Mouse (Mus musculus): Measurements from ENCODE around the gene Pigm. TPM values are rescaled to one million over a fixed set of nuclear protein-coding genes. Genes with fewer than 3 reads are reported as not detected.

The Pigm gene
- polyA plus RNA-seq, 1 experiment = 7.2 TPM

DNA sequence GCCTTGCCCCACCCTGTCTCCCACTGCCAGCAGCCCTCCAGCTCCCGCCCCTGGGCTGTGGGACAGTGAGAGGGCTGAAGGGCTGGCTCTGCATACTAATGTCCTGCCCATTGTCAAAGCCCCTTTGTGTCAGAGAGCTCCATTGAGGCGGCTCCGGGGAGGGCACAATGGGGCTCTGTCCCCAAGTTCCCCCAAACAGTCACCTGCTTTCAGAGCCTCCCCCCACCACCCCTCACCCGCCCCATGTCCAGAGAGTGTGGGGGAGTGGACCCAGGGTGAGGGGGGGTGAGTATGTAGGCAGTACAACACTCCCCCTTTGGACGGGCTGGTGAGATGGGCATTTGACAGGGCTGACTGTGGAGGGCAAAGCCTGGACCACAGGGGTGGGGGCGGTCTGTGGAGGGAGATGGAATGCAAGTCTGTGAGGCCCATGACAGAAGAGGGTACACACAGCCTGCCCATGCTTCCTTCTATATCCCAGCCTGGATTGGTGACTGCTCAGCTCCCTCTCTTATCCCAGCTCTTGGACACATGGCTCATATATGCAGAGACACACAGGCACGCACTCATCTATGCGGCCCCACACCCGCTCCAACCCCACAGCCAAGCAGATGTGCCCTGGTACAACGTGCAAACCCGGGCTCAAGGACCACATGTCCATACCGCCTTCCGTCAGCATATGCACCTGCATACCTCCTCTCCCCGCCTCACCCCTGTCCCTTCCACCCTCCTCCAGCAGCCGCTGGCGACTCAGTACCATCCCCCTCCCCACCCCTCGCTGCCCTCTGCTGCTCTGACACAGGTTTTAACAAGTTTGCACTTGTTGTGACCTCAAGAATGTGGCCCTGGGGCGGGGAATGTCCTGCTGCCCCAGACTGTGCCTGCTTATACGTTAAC lies 26.2 kb upstream of the Pigm start:
- DNase-seq (ENCODE audit: extremely low spot score in 1 of 2, low spot score in 1 of 2) = peak; percentile 67 to 74

- no peak for DNase-seq (ENCODE audit: extremely low spot score in 1 of 2, low spot score in 1 of 2)
Observed at GRCm38 (mm10) chr1:172352001-172352400, 24.3 kb upstream of the Pigm start.

GRCm38 (mm10) chr1:172352453-172352852 lies 23.9 kb upstream of the Pigm start:
- DNase-seq (ENCODE audit: extremely low spot score in 1 of 2, low spot score in 1 of 2) = no peak

- DNase-seq (ENCODE audit: extremely low spot score in 1 of 2, low spot score in 1 of 2) = no peak
Observed at GRCm38 (mm10) chr1:172355336-172355735, 21.0 kb upstream of the Pigm start.

GRCm38 (mm10) chr1:172357550-172357949 lies 18.8 kb upstream of the Pigm start:
- DNase-seq (ENCODE audit: extremely low spot score in 1 of 2, low spot score in 1 of 2) = peak in 1 of 2 experiments; percentile 79

- no peak for DNase-seq (ENCODE audit: extremely low spot score in 1 of 2, low spot score in 1 of 2)
Observed at GRCm38 (mm10) chr1:172358341-172358740, 18.0 kb upstream of the Pigm start.

GRCm38 (mm10) chr1:172364684-172365083 lies 11.7 kb upstream of the Pigm start:
- DNase-seq (ENCODE audit: extremely low spot score in 1 of 2, low spot score in 1 of 2) = peak in 1 of 2 experiments; percentile 84

GRCm38 (mm10) chr1:172368768-172369418 lies 7.5 kb upstream of the Pigm start:
- peak in 1 of 2 experiments; percentile 34 for DNase-seq (ENCODE audit: extremely low spot score in 1 of 2, low spot score in 1 of 2)

- DNase-seq (ENCODE audit: extremely low spot score in 1 of 2, low spot score in 1 of 2) = no peak
Observed at GRCm38 (mm10) chr1:172376758-172377458, 562 bp downstream of the Pigm start.

DNA sequence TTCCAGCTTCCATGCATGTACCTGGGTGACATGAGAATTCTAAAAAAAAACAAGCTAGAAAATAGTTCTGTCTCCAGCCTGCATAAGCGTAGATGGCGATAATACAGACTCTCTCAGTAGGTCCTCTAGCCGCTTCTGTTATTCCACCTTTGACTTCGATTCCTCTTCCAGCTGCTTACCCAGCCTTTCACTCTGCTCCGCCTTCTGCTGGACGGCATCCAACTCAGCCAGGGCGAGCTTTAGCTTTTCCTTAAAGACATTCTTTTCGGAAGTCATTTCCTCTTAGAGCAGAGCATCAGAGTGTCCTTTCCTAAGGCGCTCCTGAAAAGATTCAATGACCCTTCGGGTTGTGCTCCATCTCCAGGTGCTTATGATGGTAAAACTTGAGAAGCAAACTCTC lies 3.7 kb downstream of the Pigm start:
- no peak for DNase-seq (ENCODE audit: extremely low spot score in 1 of 2, low spot score in 1 of 2)

DNA sequence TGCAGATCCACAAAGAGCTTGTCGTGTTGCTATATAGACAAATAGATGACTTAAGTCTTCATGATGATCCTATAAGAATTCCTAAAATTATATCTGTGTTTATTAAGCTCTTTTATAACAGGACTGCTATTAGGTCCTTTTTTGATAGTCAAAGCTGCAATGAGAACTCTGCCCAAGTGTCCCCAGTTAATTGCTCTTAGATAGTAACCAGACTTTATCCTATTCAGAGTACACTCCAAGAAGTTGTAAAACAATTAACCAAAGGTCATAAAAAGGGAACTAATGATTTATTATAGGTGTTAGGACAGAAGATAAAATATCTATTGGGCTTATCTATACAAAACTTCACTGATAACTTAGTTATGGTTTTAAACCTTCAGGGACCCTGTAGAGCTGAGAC lies 5.7 kb downstream of the Pigm start:
- DNase-seq (ENCODE audit: extremely low spot score in 1 of 2, low spot score in 1 of 2) = no peak

GRCm38 (mm10) chr1:172387246-172387645 lies 10.9 kb downstream of the Pigm start:
- DNase-seq (ENCODE audit: extremely low spot score in 1 of 2, low spot score in 1 of 2) = no peak

DNA sequence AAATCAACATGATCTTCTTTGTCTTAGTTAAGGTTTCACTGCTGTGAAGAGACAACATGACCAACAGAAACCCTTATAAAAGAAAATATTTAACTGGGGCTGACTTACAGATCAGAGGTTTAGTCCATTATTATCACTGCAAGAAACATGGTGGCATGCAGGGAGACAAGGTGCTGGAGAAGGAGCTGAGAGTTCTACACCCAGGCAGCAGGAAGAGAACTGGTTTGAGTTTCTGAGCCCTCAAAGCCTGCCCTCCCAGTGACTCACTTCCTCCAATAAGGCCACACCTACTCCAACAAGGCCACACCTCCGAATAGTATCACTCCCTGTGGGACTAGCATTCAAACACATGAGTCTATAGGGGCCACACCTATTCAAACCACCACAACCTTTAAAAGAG lies 14.4 kb downstream of the Pigm start:
- DNase-seq (ENCODE audit: extremely low spot score in 1 of 2, low spot score in 1 of 2) = no peak

GRCm38 (mm10) chr1:172391807-172392581 lies 15.6 kb downstream of the Pigm start:
- DNase-seq (ENCODE audit: extremely low spot score in 1 of 2, low spot score in 1 of 2) = no peak

- DNase-seq (ENCODE audit: extremely low spot score in 1 of 2, low spot score in 1 of 2) = no peak
Observed at GRCm38 (mm10) chr1:172392643-172393170, 16.4 kb downstream of the Pigm start.

DNA sequence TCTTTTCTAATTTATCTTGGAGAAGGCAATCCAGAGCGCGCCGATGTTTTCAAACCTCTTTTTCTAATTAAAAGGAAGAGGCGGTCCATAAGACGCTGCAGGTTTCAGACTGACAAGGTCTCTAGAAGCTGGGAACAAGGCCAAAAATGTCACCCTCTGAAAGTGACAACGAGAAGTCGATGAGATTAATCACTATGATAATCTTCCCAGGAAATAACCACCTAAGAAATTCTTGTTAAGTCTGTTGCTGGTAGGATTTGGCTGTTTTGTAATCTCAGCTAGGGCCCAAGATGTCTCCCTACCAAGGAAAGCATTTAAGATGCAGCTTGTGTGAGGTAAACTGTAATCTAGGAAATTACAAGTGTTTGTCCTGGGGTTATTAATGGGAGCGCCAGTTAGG lies 17.4 kb downstream of the Pigm start:
- no peak for DNase-seq (ENCODE audit: extremely low spot score in 1 of 2, low spot score in 1 of 2)

GRCm38 (mm10) chr1:172396996-172397752 lies 20.8 kb downstream of the Pigm start:
- no peak for DNase-seq (ENCODE audit: extremely low spot score in 1 of 2, low spot score in 1 of 2)

- no peak for DNase-seq (ENCODE audit: extremely low spot score in 1 of 2, low spot score in 1 of 2)
Observed at GRCm38 (mm10) chr1:172406077-172406706, 29.8 kb downstream of the Pigm start.

- DNase-seq (ENCODE audit: extremely low spot score in 1 of 2, low spot score in 1 of 2) = peak in 1 of 2 experiments; percentile 80
Observed at GRCm38 (mm10) chr1:172408996-172409395, 32.6 kb downstream of the Pigm start.
